Mouse (Mus musculus) limb, embryonic 15.5 days (tissue): ENCODE data around the gene Tango6. TPM values are rescaled to one million over a fixed set of nuclear protein-coding genes. Genes with fewer than 3 reads are reported as not detected.
A peak's percentile ranks its signal among the peaks of the same experiment; 100 is the strongest.

ENCODE experiments used
- ATAC-seq: fragments of 200-750 bp; cut with Nextera tagmentation; 2 replicates; pipeline ENCODE4 v1.8.0; 2017; ENCODE audit warnings: low read depth, moderate TSS enrichment; ENCODE audit not compliant: insufficient number of reproducible peaks, low FRiP score, low TSS enrichment
- H3K27ac ChIP-seq: fragments of 300-500 bp; sonication (generic); 2 replicates; pipeline ENCODE4 v1.5.1; 2015; ENCODE audit warnings: moderate library complexity, mild to moderate bottlenecking, inconsistent platforms
- H3K27me3 ChIP-seq: fragments of 300-500 bp; sonication (generic); 2 replicates; pipeline ENCODE4 v1.6.1; 2015; ENCODE audit warnings: inconsistent platforms
- H3K36me3 ChIP-seq: fragments of 300-500 bp; sonication (generic); 2 replicates; pipeline ENCODE4 v1.6.1; 2015; ENCODE audit warnings: inconsistent platforms
- H3K4me1 ChIP-seq: fragments of 300-500 bp; sonication (generic); 2 replicates; pipeline ENCODE4 v1.6.1; 2015; ENCODE audit warnings: inconsistent platforms
- H3K4me2 ChIP-seq: fragments of 300-500 bp; sonication (generic); 2 replicates; pipeline ENCODE4 v1.6.1; 2015; ENCODE audit warnings: mild to moderate bottlenecking, inconsistent platforms
- H3K4me3 ChIP-seq: fragments of 300-500 bp; sonication (generic); 2 replicates; pipeline ENCODE4 v1.5.1; 2015; ENCODE audit warnings: mild to moderate bottlenecking, inconsistent platforms
- H3K9ac ChIP-seq: fragments of 300-500 bp; sonication (generic); 2 replicates; pipeline ENCODE4 v1.6.1; 2015; ENCODE audit warnings: inconsistent platforms
- H3K9me3 ChIP-seq: fragments of 300-500 bp; sonication (generic); 2 replicates; pipeline ENCODE4 v1.6.1; 2016; ENCODE audit warnings: inconsistent platforms
- WGBS: fragments of 180-500 bp; shearing (Covaris S2); methylation state at CpG from one replicate; pipeline ENCODE4 v1.1.7; 2015; 5-methylcytosine and 5-hydroxymethylcytosine counted together
- polyA plus RNA-seq: library from polyadenylated mRNA; unstranded; fragments of >200 nt; fragmentation: Nextera tagmentation; extraction: Ambion mirVana; gene quantifications from 2 replicates; pipeline ENCODE4 v1.2.1, GENCODE M21; 2015

Gene Tango6
- polyA plus RNA-seq, 1 experiment from 2014 or later: 8.2 TPM

DNA sequence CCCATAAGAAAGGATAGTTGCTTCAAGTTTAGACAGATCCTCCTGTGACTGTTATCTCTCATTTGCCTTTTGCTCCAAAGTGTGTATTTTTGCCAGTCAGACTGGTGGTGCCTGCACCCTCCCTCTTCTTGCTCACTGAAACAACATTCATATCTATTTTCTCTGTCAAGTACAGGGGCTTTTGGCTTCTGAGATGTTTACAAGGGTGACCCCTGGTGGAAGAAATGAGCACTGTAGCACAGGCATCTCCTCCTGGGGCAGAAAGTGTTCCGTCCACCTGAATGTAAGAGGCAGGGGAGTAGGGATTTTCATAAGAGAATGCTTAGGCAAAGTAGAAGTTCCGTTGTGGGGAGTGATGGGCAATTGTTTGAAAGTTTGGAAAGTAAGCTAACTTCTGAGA, 35.5 kb upstream of the Tango6 start:
- H3K9me3 ChIP-seq: no peaks in the 10 kb centered on the region
- H3K9ac ChIP-seq: no peak overlapping the region
- H3K27me3 ChIP-seq: no peaks in the 10 kb centered on the region
- 36% methylated on average over 2 of the region's 2 CpGs for WGBS
- no peak for ATAC-seq
- no peaks in the 10 kb centered on the region for H3K4me1 ChIP-seq
- no peak overlapping the region for H3K4me3 ChIP-seq
- no peaks in the 10 kb centered on the region for H3K36me3 ChIP-seq
- peak overlapping the region; percentile 28; the same call in 1 of the 2 replicates for H3K27ac ChIP-seq
- no peak overlapping the region for H3K4me2 ChIP-seq

DNA sequence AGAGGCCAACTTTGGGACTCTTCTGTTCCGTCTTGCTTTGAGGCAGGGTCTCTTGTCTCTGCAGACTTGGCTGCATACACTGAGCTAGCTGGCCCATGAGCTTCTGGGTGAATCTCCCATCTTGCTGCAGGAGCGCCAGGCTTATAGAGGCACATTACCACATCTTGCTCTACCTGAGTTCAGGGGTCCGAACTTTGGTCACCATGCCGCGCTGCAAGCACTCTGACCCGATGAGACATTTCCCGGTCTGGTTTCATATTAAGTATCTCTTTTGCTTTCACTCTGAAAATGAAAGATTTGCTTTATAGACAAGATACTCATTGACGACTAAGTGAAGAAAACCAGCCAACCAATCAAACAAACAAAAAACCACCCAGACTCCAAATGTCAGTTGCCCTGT, 34.4 kb upstream of the Tango6 start:
- no peaks in the 10 kb centered on the region for H3K36me3 ChIP-seq
- no peak overlapping the region for H3K4me2 ChIP-seq
- H3K27ac ChIP-seq: no peak overlapping the region
- H3K4me3 ChIP-seq: no peak overlapping the region
- WGBS: 84% methylated on average over 8 of the region's 8 CpGs
- H3K4me1 ChIP-seq: no peaks in the 10 kb centered on the region
- H3K9ac ChIP-seq: no peak overlapping the region
- H3K9me3 ChIP-seq: no peaks in the 10 kb centered on the region
- H3K27me3 ChIP-seq: no peaks in the 10 kb centered on the region
- no peak for ATAC-seq

DNA sequence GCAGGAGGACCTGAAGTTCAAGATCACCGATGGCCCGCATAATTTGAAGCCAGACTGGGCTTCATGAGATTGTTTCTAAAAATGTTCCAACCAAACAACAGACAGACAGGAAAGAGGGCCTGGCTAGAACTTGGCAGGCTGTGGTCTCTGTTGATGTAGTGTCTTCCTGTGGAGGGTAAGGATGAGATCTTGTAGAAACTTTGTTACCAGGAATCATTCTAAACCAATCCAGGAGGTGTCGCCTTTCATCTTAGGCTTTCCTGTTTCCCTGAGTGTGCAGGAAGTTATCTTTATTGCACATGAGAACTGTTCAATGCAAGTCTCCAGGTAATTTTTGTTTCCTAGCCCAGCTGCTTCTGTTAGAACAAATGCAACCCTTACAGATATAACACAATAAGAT, 30.9 kb upstream of the Tango6 start:
- no peaks in the 10 kb centered on the region for H3K4me1 ChIP-seq
- no peak overlapping the region for H3K9ac ChIP-seq
- H3K4me2 ChIP-seq: no peak overlapping the region
- no peak overlapping the region for H3K27ac ChIP-seq
- ATAC-seq: no peak
- H3K27me3 ChIP-seq: no peaks in the 10 kb centered on the region
- H3K9me3 ChIP-seq: no peaks in the 10 kb centered on the region
- no peaks in the 10 kb centered on the region for H3K36me3 ChIP-seq
- WGBS: 78% methylated on average over 3 of the region's 3 CpGs
- H3K4me3 ChIP-seq: no peak overlapping the region

DNA sequence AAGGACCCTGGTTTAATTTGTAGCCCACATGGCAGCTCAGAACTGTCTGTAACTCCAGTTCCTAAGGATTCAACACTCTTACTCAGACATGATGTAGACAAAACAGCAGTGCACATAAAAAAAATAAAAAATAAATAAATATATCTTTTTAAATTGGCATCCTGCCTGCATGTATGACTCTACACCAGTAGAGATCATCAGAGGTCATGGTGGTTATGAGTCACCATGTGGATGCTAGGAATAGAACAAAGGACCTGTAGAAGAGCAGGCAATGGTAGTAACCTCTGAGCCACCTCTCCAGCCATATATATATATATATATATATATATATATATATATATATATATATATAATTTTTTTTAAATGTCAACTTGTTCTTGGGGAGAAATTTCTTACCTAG, 26.8 kb upstream of the Tango6 start:
- Histone ChIP-seq H3K4me1 (no peaks in the 10 kb centered on the region), H3K4me2 (no peak overlapping the region), H3K9me3 (no peaks in the 10 kb centered on the region), H3K27ac (no peak overlapping the region), H3K9ac (no peak overlapping the region), H3K36me3 (no peaks in the 10 kb centered on the region), H3K27me3 (no peaks in the 10 kb centered on the region), H3K4me3 (no peak overlapping the region)
- ATAC-seq: no peak

DNA sequence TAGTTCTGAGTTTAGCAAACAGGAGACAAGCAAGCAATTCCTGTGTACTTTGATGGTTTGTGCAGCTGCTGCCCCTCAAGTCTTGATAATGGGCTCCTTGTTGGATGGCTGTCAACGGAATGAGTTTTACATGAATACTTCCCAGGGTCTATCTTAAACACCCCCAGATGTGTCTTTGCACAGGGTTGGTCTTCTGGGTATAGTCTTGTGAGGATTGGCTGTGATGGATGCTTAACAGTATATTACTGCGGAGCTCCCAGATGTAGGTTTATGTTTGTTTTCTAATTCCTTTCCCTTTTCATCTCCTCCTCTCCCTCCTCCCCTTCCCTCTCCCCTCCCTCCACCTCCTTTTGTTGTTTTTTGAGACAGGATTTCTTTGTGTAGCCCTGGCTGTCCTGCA, 10.1 kb upstream of the Tango6 start:
- Histone ChIP-seq H3K9me3 (no peaks in the 10 kb centered on the region), H3K4me1 (no peaks in the 10 kb centered on the region), H3K27me3 (no peaks in the 10 kb centered on the region), H3K27ac (no peak overlapping the region), H3K9ac (no peak overlapping the region), H3K4me3 (no peak overlapping the region), H3K36me3 (no peaks in the 10 kb centered on the region), H3K4me2 (no peak overlapping the region)
- ATAC-seq: no peak
- WGBS: 27% methylated on average over 2 of the region's 2 CpGs

DNA sequence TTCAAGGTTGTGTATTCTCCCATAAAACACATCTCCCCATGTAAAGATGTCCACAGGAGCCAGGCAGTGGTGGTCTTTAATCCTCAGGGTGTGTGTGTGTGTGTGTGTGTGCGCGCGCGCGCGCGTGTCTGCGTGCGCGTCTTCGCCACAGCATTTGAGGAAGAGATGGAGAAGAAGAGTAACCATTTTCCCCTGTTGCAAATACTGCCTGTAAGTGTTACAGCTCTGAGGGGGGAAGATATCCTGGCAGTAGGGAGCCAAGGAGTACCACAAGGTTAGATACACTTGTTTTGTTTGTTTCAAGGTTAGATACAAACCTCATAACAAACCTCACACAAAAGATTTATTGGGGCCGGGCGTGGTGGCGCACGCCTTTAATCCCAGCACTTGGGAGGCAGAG, 8.6 kb upstream of the Tango6 start:
- no peaks in the 10 kb centered on the region for H3K9me3 ChIP-seq
- 96% methylated on average over 15 of the region's 15 CpGs for WGBS
- no peaks in the 10 kb centered on the region for H3K27me3 ChIP-seq
- no peaks in the 10 kb centered on the region for H3K4me1 ChIP-seq
- no peak for ATAC-seq
- no peak overlapping the region for H3K4me3 ChIP-seq
- H3K27ac ChIP-seq: no peak overlapping the region
- H3K4me2 ChIP-seq: no peak overlapping the region
- H3K9ac ChIP-seq: no peak overlapping the region
- no peaks in the 10 kb centered on the region for H3K36me3 ChIP-seq

DNA sequence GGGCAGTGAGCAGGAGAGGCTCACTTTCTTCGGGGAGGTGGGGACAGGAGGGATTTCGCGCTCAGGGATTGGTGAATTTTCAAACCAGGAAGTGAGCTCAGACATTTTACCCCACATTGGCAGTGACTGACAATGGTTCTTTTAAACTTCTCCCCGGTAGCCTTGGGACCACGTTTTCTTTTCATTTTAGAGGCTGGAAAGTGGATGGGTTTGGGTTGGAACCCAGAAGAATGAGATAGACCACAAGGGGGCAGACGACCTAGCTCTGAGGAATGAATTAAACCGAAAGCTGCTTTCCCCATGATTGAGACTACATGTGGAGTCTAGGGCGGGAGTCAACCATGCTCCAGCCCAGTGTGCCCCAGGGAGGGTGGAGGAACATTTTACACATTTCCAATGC, 8.0 kb upstream of the Tango6 start:
- H3K4me2 ChIP-seq: no peak overlapping the region
- no peaks in the 10 kb centered on the region for H3K36me3 ChIP-seq
- no peaks in the 10 kb centered on the region for H3K4me1 ChIP-seq
- H3K9me3 ChIP-seq: no peaks in the 10 kb centered on the region
- no peak overlapping the region for H3K4me3 ChIP-seq
- no peak overlapping the region for H3K9ac ChIP-seq
- no peak overlapping the region for H3K27ac ChIP-seq
- no peak for ATAC-seq
- WGBS: 81% methylated on average over 8 of the region's 8 CpGs
- H3K27me3 ChIP-seq: no peaks in the 10 kb centered on the region

DNA sequence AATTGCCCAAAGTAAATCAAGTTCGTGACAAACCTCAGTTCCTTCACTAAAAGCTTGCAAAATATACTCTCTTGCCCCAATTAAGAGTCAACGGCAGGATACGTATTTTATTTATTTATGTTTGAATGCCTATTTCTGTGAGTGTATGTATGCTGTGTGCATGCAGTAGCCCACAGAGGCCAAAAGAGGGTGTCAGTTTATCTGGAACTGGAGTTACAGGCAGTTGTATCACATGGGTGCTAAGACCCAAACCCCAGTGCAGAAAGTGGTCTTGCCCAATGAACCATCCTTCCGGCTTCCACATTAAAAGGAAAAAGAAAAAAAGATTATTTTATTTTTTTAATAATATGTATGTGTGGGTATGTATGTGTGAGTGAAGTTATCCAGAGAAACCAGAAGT, 1.5 kb downstream of the Tango6 start:
- Histone ChIP-seq H3K4me3 (no peak overlapping the region), H3K27me3 (no peaks in the 10 kb centered on the region), H3K4me1 (peaks cover 7% of the 10 kb centered on the region; the same call in 1 of the 2 replicates), H3K9me3 (no peaks in the 10 kb centered on the region), H3K9ac (no peak overlapping the region), H3K36me3 (no peaks in the 10 kb centered on the region), H3K27ac (no peak overlapping the region), H3K4me2 (no peak overlapping the region)
- no peak for ATAC-seq
- 93% methylated on average over 4 of the region's 4 CpGs for WGBS

DNA sequence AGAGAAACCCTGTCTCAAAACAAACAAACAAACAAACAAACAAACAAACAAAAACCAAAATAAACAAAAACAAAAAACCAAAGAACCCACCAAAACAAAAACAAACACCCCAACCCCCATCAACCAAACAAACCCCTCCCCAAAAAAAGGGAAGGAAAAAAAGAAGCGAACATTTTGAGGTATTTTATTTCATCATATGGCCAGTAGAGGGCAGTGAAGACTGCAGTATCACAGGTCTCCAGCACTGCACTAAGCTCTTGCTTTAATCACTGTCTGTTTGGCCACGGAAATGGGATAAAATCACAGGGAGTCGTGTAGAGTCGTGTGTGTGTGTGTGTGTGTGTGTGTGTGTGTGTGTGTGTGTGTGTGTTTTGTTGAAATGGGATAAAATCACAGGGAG, 4.6 kb downstream of the Tango6 start:
- WGBS: 0% methylated on average over 4 of the region's 4 CpGs
- Histone ChIP-seq H3K9ac (no peak overlapping the region), H3K4me1 (peaks cover 7% of the 10 kb centered on the region; the same call in 1 of the 2 replicates), H3K27ac (no peak overlapping the region), H3K36me3 (no peaks in the 10 kb centered on the region), H3K4me2 (no peak overlapping the region), H3K9me3 (no peaks in the 10 kb centered on the region), H3K4me3 (no peak overlapping the region), H3K27me3 (no peaks in the 10 kb centered on the region)
- no peak for ATAC-seq

DNA sequence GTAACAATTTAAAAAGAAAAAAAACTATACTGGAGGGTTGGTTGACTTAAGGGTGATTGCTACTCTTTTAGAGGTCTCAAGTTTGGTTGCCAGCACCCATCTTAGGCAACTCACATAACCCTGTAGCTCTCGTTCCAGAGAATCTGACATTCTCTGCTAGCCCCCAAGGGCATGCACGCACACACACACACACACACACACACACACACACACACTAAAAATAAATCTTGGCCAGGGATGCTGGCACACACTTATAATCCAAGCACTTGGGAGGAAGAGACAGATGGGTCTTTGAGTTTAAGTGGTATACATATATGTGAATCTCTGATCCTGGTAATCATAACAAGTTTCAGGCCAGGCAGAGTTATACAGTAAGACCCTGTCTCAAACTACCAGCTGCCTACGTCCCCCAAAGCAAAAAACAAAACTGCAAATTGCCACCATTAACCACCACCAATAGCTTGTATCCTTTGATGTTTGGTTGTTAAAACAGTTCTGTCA, 14.9 kb downstream of the Tango6 start:
- no peaks in the 10 kb centered on the region for H3K27me3 ChIP-seq
- no peak for ATAC-seq
- H3K4me1 ChIP-seq: no peaks in the 10 kb centered on the region
- no peak overlapping the region for H3K27ac ChIP-seq
- 60% methylated on average over 3 of the region's 3 CpGs for WGBS
- peaks cover 42% of the 10 kb centered on the region for H3K36me3 ChIP-seq
- H3K4me3 ChIP-seq: no peak overlapping the region
- H3K9me3 ChIP-seq: no peaks in the 10 kb centered on the region
- no peak overlapping the region for H3K4me2 ChIP-seq
- H3K9ac ChIP-seq: no peak overlapping the region

DNA sequence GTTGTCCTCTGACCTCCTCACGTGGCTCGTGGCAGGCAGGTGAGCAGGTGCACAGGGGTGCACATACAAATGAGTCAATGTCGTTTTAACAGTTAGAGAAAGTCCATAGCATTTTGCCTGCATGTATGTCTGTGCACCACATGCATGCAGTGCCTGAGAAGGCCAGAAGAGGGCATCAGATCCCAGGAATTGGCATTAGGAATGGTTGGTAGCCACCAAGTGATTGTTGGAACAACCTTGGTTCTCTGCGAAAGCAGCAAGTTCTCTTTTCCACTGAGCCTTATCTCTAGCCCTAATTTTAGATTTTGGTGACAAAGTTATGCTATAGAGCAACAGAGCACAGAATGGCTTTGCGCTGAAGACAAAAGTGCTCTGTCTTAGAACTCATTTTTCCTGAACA, 16.7 kb downstream of the Tango6 start:
- Histone ChIP-seq H3K9me3 (no peaks in the 10 kb centered on the region), H3K36me3 (peaks cover 42% of the 10 kb centered on the region), H3K4me2 (no peak overlapping the region), H3K27ac (no peak overlapping the region), H3K27me3 (no peaks in the 10 kb centered on the region), H3K9ac (no peak overlapping the region), H3K4me1 (0 out of 2 replicates have a peak, but pooled peaks cover 4% of the 10 kb centered on the region), H3K4me3 (no peak overlapping the region)
- whole genome bisulfite sequencing: 71% methylated on average over 5 of the region's 5 CpGs
- ATAC-seq: no peak

DNA sequence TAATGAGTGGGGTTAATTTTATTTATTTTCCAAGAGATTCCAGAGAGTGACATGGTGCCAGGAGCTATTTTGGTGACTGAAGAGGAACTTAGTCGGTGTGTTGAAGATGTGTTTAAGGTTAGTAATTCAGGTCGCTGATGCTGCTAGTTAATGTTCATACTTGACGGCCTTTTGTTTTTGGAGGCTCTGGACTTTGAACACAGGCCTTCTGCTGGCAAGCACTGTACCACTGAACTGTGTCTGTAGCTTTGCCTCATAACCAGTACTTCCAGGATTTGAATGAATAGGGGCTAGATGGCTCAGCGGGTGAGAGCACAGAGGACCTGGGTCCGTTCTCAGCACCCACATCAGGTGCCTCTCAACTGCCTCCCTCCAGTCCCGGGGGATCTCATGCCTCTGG, 17.3 kb downstream of the Tango6 start:
- H3K27ac ChIP-seq: no peak overlapping the region
- 95% methylated on average over 6 of the region's 6 CpGs for WGBS
- H3K27me3 ChIP-seq: no peaks in the 10 kb centered on the region
- no peak overlapping the region for H3K4me3 ChIP-seq
- no peak overlapping the region for H3K9ac ChIP-seq
- no peak overlapping the region for H3K4me2 ChIP-seq
- no peaks in the 10 kb centered on the region for H3K9me3 ChIP-seq
- no peak for ATAC-seq
- H3K4me1 ChIP-seq: 0 out of 2 replicates have a peak, but pooled peaks cover 4% of the 10 kb centered on the region
- peaks cover 39% of the 10 kb centered on the region for H3K36me3 ChIP-seq

DNA sequence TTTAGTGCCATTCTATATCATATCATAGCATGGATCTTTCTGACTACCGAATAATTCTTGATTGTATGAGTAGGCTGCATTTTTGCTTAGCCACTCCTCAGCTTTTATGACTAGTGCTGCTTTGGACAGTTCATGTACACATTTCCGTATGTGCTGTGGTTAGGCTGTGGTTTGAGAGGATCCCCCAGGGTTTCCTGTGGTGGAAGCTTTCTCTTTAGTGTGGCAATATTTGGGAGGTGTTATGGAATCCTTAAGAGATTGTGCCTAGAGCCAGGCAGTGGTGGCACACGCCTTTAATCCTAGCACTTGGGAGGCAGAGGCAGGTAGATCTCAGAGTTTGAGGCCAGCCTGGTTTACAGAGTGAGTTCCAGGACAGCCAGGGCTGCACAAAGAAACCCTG, 18.5 kb downstream of the Tango6 start:
- Histone ChIP-seq H3K4me2 (no peak overlapping the region), H3K36me3 (peaks cover 32% of the 10 kb centered on the region), H3K4me1 (0 out of 2 replicates have a peak, but pooled peaks cover 4% of the 10 kb centered on the region), H3K27me3 (no peaks in the 10 kb centered on the region), H3K9me3 (no peaks in the 10 kb centered on the region), H3K27ac (no peak overlapping the region), H3K9ac (no peak overlapping the region), H3K4me3 (no peak overlapping the region)
- WGBS: 80% methylated on average over 3 of the region's 3 CpGs
- ATAC-seq: no peak
